Mouse (Mus musculus): ENCODE measurements around the gene Runx1. TPM values are rescaled to one million over a fixed set of nuclear protein-coding genes. Genes with fewer than 3 reads are reported as not detected.

Gene Runx1
- polyA plus RNA-seq, 1 experiment from 2014 or later: 2.7 TPM

DNA sequence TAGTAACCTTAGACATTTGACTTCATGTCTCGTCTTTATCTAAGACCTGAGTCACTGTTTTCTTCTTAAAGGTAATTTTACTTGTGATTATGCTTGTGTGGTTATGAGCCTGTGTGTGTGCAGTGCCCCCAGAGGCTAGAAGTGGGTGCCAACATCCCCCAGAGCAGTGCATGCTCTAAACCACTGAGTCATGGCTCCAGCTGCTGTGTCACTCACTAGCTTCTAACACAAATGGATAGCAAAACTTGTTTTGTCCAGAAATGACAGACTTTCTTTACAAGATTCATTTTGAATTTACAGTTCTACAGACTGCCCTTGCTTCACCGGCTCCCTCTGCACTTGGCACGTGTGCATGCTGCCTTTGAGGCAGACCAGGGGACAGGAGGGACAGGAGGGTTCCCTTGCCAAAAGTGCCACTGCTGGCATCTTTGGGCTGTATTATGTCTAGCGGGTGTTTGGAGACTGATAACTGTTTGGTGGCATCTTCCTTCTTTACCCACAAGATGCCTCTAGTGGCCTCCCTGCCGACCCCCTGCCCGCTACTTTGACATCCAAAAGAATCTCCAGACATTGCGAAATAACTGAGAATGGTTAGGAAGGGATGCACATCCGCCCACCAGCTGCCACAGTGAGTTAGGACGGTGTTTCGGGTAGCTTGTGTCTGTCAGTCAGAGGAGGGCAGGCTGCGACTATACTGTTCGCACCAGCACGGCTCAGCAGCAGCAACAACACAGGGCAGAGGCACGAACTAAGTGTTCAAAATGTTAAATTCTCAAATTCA, 217.6 kb downstream of the Runx1 start:
- Histone ChIP-seq H3K9ac (no peak overlapping the region), H3K36me3 (replicated peaks) (no peaks in the 10 kb centered on the region), H3K4me2 (peak overlapping the region; percentile 35), H3K4me1 (peaks cover 38% of the 10 kb centered on the region), H3K27ac (peak overlapping the region; percentile 63), H3K4me3 (replicated peaks) (no peak overlapping the region), H3K9me3 (no peaks in the 10 kb centered on the region), H3K27me3 (peaks cover 85% of the 10 kb centered on the region)
- no peak; the same call in 1 of the 2 replicates for ATAC-seq (ENCODE audit: low FRiP score)
- WGBS: 28% methylated on average over 14 of the region's 14 CpGs

DNA sequence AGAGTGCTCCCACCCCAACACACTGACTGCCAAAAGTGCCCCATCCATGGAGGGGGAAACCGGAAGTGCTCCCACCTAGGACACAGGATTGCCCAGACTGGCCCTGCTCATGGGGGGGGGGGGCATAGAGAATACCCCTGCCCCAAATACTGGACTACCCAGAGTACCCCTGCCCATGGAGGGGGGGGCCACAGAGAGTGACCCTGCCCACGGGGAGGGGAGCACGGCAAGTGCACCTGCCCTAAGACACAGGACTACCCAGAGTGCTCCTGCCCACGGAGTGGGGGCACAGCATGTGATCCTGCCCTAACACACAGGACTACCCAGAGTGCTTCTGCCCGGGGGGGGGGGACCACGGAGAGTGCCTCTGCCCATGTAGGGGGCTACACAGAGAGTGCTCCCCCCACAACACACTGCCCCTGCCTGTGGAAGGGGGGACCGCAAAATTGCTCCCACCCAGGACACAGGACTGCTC, 219.4 kb downstream of the Runx1 start:
- 87% methylated on average over 7 of the region's 7 CpGs for WGBS
- ATAC-seq (ENCODE audit: low FRiP score): 0 out of 2 replicates have a peak, but pooled peaks have one; percentile 5

DNA sequence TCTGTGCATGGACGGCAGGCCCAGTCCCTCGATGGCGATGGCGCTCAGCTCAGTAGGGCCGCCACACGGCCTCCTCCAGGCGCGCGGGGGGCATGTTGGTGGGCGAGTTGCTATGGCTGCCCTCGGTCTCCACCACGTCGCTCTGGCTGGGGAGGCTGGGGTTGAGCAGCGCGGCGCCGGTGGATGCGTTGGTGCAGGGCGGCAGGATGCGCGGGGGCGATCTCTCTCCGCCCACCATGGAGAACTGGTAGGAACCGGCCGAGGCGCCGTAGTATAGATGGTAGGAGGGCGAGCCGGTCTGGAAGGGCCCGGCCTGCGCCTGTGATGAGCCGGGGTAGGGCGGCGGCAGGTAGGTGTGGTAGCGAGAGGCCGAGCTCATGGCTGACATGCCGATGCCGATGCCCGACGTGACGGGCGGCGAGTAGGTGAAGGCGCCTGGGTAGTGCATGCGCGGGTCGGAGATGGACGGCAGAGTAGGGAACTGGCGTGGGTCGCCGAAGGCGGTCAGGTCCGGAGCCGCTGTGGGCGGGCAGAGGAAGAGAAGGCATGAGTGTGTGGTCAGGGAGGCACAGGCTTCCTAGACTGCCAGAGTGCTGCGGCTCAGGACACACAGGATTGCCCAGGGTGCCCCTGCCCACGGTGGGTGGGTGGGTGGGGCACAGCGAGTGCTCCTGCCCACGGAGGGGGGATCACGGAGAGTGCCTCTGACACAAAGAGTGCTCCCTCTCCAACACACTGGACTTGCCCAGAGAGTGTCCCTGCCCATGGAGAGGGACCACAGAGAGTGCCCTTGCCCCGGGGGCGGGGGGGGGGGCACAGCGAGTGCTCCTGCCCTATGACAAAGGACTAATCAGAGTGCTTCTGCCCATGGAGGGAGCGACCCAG, 220.1 kb downstream of the Runx1 start:
- Histone ChIP-seq H3K4me2 (peak overlapping the region; percentile 61), H3K27ac (no peak overlapping the region), H3K9ac (peak overlapping the region; percentile 48; the same call in 1 of the 2 replicates), H3K27me3 (peaks cover 77% of the 10 kb centered on the region), H3K4me1 (peaks cover 32% of the 10 kb centered on the region), H3K4me3 (replicated peaks) (peak overlapping the region; percentile 41), H3K9me3 (no peaks in the 10 kb centered on the region), H3K36me3 (replicated peaks) (no peaks in the 10 kb centered on the region)
- 10% methylated on average over 60 of the region's 64 CpGs for WGBS
- ATAC-seq (ENCODE audit: low FRiP score): peak; percentile 61

More for the DNA sequence above, 219.4 kb downstream of the Runx1 start:
- H3K27me3 ChIP-seq: peaks cover 77% of the 10 kb centered on the region
- no peak overlapping the region for H3K27ac ChIP-seq
- no peak overlapping the region; the same call in 1 of the 2 replicates for H3K4me2 ChIP-seq
- H3K4me1 ChIP-seq: peaks cover 34% of the 10 kb centered on the region
- no peaks in the 10 kb centered on the region for H3K36me3 ChIP-seq (replicated peaks)
- H3K9me3 ChIP-seq: no peaks in the 10 kb centered on the region
- no peak overlapping the region for H3K4me3 ChIP-seq (replicated peaks)
- no peak overlapping the region for H3K9ac ChIP-seq

DNA sequence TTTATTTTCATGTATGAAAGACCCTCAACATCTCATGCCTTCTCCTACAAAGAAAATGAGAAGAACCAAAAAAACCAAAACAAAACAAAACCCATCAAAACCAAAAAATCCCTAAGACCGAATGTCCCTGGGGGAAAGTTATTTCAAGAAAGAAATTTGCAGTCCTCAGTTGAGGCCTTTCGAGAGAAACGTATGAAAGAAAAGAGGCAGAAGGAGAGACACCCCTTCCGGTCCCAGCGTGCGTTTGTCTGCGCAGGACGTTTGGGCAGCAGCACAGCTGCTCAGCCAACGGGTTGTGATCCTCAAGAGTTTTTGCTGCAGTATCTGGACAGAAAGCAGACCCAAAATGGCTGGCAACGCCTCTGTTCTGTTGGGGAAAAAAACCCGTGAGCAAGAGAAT, 223.4 kb downstream of the Runx1 start:
- Histone ChIP-seq H3K9me3 (no peaks in the 10 kb centered on the region), H3K4me1 (peaks cover 6% of the 10 kb centered on the region), H3K36me3 (replicated peaks) (no peaks in the 10 kb centered on the region), H3K4me2 (no peak overlapping the region), H3K4me3 (replicated peaks) (no peak overlapping the region), H3K9ac (no peak overlapping the region), H3K27me3 (peaks cover 69% of the 10 kb centered on the region), H3K27ac (no peak overlapping the region)
- no peak for ATAC-seq (ENCODE audit: low FRiP score)
- WGBS: 84% methylated on average over 11 of the region's 11 CpGs

DNA sequence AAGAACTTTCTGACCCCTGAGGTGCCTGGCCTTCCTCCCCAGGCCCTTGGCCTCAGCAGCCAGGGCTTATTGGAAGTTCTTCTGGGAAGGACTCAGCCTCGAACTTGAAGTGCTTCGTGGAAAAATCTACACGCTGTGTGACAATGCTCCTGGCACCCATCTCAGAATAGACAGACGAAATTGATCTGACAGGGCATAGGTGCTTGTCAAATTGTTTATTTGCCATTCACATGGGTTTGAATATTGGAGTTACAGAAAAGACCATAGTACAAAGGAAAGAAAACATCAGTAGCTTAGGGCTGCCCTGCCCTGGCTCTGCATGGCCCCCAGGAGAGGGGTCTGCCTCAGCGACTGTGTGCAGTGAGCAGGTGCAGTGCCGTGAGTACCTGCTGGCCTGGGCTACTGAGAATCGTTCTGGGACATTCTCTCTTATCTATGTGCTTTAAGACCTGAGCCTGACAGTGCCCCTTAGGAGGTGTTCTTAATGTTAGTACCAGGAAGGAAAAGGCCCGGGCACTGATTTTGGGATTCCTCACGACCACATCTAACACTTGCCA, 224.6 kb downstream of the Runx1 start:
- no peak overlapping the region for H3K4me3 ChIP-seq (replicated peaks)
- 85% methylated on average over 9 of the region's 9 CpGs for WGBS
- H3K9ac ChIP-seq: no peak overlapping the region
- no peaks in the 10 kb centered on the region for H3K9me3 ChIP-seq
- H3K4me1 ChIP-seq: peaks cover 6% of the 10 kb centered on the region
- H3K36me3 ChIP-seq (replicated peaks): no peaks in the 10 kb centered on the region
- peaks cover 66% of the 10 kb centered on the region for H3K27me3 ChIP-seq
- H3K4me2 ChIP-seq: no peak overlapping the region
- H3K27ac ChIP-seq: no peak overlapping the region
- ATAC-seq (ENCODE audit: low FRiP score): no peak

DNA sequence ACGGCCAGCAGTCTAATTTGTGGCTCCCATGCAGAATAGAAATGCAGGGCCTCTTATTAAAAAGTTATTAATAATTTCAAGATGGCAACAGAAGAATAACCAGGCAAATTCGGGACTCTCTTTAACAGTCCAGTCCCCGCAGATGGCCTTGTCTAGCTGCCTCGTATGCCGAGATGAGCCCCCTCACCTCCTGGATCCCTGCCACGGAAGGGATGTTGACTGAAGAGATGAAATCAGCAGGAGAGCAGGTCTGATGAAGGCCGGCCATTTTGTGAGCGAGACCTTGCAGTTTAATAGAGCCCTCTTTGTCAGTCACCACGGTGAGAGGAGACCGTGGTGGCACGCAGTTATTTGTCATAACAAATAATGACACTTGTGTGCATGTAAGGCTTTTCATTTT, 226.5 kb downstream of the Runx1 start:
- no peaks in the 10 kb centered on the region for H3K9me3 ChIP-seq
- no peak overlapping the region for H3K4me2 ChIP-seq
- peaks cover 55% of the 10 kb centered on the region for H3K27me3 ChIP-seq
- no peak overlapping the region for H3K9ac ChIP-seq
- WGBS: 68% methylated on average over 11 of the region's 11 CpGs
- no peak overlapping the region for H3K4me3 ChIP-seq (replicated peaks)
- no peaks in the 10 kb centered on the region for H3K36me3 ChIP-seq (replicated peaks)
- H3K4me1 ChIP-seq: no peaks in the 10 kb centered on the region
- H3K27ac ChIP-seq: no peak overlapping the region
- ATAC-seq (ENCODE audit: low FRiP score): no peak

DNA sequence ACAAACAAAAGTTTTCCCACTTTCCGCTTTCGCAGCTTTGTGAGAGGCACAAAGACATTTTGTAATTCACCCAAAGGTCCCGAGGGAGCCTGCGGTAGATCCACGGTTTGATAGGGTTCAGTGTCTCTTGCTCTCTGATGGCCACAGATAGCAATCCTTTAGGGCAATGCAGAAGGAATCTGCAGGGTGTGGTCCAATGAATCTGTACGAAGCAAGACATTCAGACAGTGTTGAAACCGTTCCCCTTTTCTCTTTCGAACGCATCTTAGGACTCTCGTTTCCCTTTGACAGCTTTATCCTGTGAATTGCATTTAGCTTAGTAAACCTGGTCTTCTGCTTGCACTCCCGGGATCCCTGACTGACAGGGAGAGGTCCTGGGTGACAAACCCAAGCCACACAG, 228.3 kb downstream of the Runx1 start:
- Histone ChIP-seq H3K36me3 (replicated peaks) (no peaks in the 10 kb centered on the region), H3K4me1 (no peaks in the 10 kb centered on the region), H3K27me3 (peaks cover 42% of the 10 kb centered on the region), H3K4me2 (no peak overlapping the region), H3K9ac (no peak overlapping the region), H3K9me3 (no peaks in the 10 kb centered on the region), H3K27ac (no peak overlapping the region), H3K4me3 (replicated peaks) (no peak overlapping the region)
- WGBS: 64% methylated on average over 11 of the region's 11 CpGs
- no peak for ATAC-seq (ENCODE audit: low FRiP score)

DNA sequence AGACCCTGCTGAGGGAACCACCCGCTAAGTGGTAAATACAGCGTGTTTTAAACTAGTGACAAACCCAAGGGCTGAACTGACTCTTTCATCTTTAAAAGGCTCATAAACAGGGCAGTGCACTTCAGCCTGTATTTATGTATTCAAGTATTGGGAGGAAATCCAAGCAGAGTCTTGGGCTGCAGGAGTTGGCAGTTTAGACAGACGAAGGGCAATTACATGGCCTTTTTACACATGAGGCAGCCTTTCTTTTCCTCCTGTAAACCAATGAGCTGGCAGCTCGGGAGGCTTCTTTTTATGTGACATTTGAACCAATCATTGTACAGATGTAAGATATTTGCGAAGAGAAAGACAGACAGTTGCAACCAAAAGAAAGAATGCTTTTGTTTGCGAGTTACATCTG, 233.7 kb downstream of the Runx1 start:
- H3K4me2 ChIP-seq: no peak overlapping the region
- no peak overlapping the region for H3K9ac ChIP-seq
- H3K27me3 ChIP-seq: peaks cover 9% of the 10 kb centered on the region; the same call in 1 of the 2 replicates
- no peak for ATAC-seq (ENCODE audit: low FRiP score)
- H3K27ac ChIP-seq: no peak overlapping the region
- H3K4me1 ChIP-seq: 0 out of 2 replicates have a peak, but pooled peaks cover 2% of the 10 kb centered on the region
- H3K9me3 ChIP-seq: no peaks in the 10 kb centered on the region
- 64% methylated on average over 6 of the region's 6 CpGs for WGBS
- no peak overlapping the region for H3K4me3 ChIP-seq (replicated peaks)
- H3K36me3 ChIP-seq (replicated peaks): no peaks in the 10 kb centered on the region

DNA sequence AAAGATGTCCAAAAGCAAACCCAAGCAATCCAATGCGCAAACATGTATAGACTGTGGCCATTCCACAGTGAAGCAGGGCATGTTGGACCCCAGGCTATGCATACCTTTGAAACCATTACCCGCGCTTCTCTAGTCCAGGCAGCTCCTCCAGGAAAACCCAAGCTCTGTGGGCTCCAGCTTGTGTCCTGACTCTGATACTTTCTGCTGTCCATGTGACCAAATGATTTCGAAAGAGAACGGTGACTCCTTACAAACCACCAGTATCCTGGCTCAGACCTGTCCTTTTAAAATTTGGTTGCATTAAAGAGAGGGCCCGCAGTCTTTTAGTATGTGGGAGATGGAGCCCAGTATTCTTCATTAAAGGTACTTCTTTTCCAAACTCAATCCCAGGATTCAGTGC, 234.2 kb downstream of the Runx1 start:
- 0 out of 2 replicates have a peak, but pooled peaks cover 2% of the 10 kb centered on the region for H3K4me1 ChIP-seq
- H3K9me3 ChIP-seq: no peaks in the 10 kb centered on the region
- no peak overlapping the region for H3K9ac ChIP-seq
- peaks cover 5% of the 10 kb centered on the region; the same call in 1 of the 2 replicates for H3K27me3 ChIP-seq
- ATAC-seq (ENCODE audit: low FRiP score): no peak
- no peak overlapping the region for H3K4me2 ChIP-seq
- H3K4me3 ChIP-seq (replicated peaks): no peak overlapping the region
- 92% methylated on average over 6 of the region's 6 CpGs for WGBS
- H3K36me3 ChIP-seq (replicated peaks): no peaks in the 10 kb centered on the region
- no peak overlapping the region for H3K27ac ChIP-seq

DNA sequence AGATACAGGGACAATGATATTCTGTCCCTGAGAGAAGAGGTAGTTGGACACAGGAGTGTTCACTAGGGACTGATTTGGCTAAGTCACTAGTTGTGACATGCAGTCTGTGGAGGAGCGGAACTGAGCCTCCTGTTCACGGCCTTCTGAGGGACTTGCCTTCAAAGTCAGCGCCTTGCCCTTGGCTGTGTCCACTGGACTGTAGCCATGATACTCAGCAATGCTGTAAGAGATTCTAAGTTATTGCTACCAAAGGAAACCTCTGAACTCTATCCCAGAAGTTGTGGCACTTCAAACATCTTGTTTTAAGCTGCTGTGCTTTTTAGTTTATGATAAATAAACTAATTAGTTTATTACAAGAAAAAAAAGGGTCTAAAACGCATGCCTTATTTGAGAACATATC, 238.1 kb downstream of the Runx1 start:
- Histone ChIP-seq H3K9me3 (no peaks in the 10 kb centered on the region), H3K27ac (no peak overlapping the region), H3K9ac (no peak overlapping the region), H3K4me2 (no peak overlapping the region), H3K4me3 (replicated peaks) (no peak overlapping the region), H3K36me3 (replicated peaks) (no peaks in the 10 kb centered on the region), H3K4me1 (0 out of 2 replicates have a peak, but pooled peaks cover 2% of the 10 kb centered on the region), H3K27me3 (no peaks in the 10 kb centered on the region)
- 91% methylated on average over 4 of the region's 4 CpGs for WGBS
- ATAC-seq (ENCODE audit: low FRiP score): no peak

DNA sequence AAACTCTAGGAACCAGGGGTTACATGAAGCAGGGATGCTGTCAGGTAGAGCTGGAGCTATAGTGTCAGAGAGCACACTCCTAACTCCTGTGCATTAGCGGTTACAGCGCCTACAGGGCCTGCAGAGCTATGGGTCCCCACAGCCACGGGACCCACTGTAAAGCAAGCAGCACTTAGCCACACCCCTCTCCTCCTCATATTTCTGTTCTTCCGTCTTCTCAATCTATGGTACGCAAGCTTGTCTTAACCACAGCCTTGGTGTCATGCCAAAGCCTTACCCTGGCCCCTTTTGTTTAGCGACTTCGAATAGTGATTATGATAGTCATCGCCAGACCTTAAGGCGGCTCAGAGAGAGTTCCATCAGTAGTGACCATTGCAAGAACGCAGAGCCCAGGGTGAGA, 244.2 kb downstream of the Runx1 start:
- ATAC-seq (ENCODE audit: low FRiP score): no peak
- Histone ChIP-seq H3K4me1 (no peaks in the 10 kb centered on the region), H3K9ac (no peak overlapping the region), H3K4me2 (no peak overlapping the region), H3K27me3 (peaks cover 4% of the 10 kb centered on the region; the same call in 1 of the 2 replicates), H3K27ac (no peak overlapping the region), H3K4me3 (replicated peaks) (no peak overlapping the region), H3K9me3 (no peaks in the 10 kb centered on the region), H3K36me3 (replicated peaks) (no peaks in the 10 kb centered on the region)
- WGBS: 88% methylated on average over 10 of the region's 10 CpGs

DNA sequence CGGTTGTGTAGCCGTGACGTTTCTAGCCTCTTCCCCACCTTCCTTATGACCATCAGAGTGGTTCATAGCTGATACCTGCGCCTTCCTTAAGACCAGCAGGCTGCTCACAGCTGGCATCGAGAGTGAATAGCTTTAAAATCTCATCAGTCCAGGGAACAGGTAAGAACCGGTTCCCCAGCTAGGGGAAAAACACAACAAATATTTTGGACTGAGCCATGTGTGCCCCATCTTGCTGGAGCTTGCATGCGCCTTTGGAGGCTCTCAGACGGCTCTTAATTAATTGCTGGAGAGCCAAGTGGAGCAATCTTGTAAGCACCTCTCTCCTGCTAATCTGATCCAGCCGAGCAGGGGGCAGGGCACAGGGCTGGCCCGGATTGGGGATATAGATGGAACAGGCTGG, 245.0 kb downstream of the Runx1 start:
- H3K4me3 ChIP-seq (replicated peaks): no peak overlapping the region
- 75% methylated on average over 10 of the region's 10 CpGs for WGBS
- no peak overlapping the region for H3K4me2 ChIP-seq
- H3K9ac ChIP-seq: no peak overlapping the region
- no peak for ATAC-seq (ENCODE audit: low FRiP score)
- H3K36me3 ChIP-seq (replicated peaks): no peaks in the 10 kb centered on the region
- no peaks in the 10 kb centered on the region for H3K9me3 ChIP-seq
- no peak overlapping the region for H3K27ac ChIP-seq
- H3K27me3 ChIP-seq: peaks cover 4% of the 10 kb centered on the region; the same call in 1 of the 2 replicates
- no peaks in the 10 kb centered on the region for H3K4me1 ChIP-seq

All from forebrain, embryonic 12.5 days (tissue).